Mouse (Mus musculus) CH12.LX (cell line): Measurements from ENCODE around the gene Pdzd8. TPM values are rescaled to one million over a fixed set of nuclear protein-coding genes. Genes with fewer than 3 reads are reported as not detected.

Source experiments
- DNase-seq: peaks from one replicate; pipeline ENCODE4 v3.0.0-alpha.2; 2013; ENCODE audit errors: extremely low read depth
- H3K27ac ChIP-seq: 2 replicates; pipeline ENCODE4 v1.5.1; 2012; ENCODE audit warnings: low read depth, mild to moderate bottlenecking, control low read depth, moderate library complexity; ENCODE audit not compliant: insufficient read depth
- H3K27me3 ChIP-seq: replicated peaks from 2 replicates; pipeline ENCODE3; 2012; ENCODE audit warnings: inconsistent platforms
- H3K36me3 ChIP-seq, 2 experiments: replicated peaks in 1 of 2; 2 replicates each; pipeline versions ENCODE3 to v1.6.1; 2012; ENCODE audit warnings: inconsistent platforms in 1 of 2, low read length in 1 of 2, mild to moderate bottlenecking in 1 of 2, mixed read lengths in 1 of 2, moderate library complexity in 1 of 2; ENCODE audit not compliant: control insufficient read depth in 1 of 2, insufficient read depth in 1 of 2
- H3K4me1 ChIP-seq, 2 experiments: 2 replicates each; pipeline ENCODE4 v1.6.1; 2012; ENCODE audit warnings: inconsistent platforms in 1 of 2, moderate library complexity in 1 of 2; ENCODE audit not compliant: insufficient read depth in 2 of 2, control insufficient read depth in 1 of 2
- H3K4me2 ChIP-seq: 2 replicates; pipeline ENCODE4 v1.6.1; 2012; ENCODE audit warnings: low read depth, mild to moderate bottlenecking, control low read depth; ENCODE audit not compliant: poor library complexity, insufficient read depth, severe bottlenecking
- H3K4me3 ChIP-seq, 3 experiments: fragments of 150-350 bp in 1 of 3; sonication (generic) in 1 of 3; replicated peaks in 1 of 3; 2 replicates each; pipeline versions ENCODE3 to v1.5.1; 2011 to 2012; ENCODE audit warnings: low read depth in 2 of 3, low read length in 2 of 3, mild to moderate bottlenecking in 2 of 3, moderate library complexity in 2 of 3, control low read depth in 1 of 3, improper control_type of control experiment in 1 of 3, inconsistent platforms in 1 of 3, mixed read lengths in 1 of 3; ENCODE audit not compliant: poor library complexity in 1 of 3
- H3K79me2 ChIP-seq: replicated peaks from 2 replicates; pipeline ENCODE4 v1.6.1; 2012; ENCODE audit warnings: mild to moderate bottlenecking, moderate library complexity; ENCODE audit not compliant: control insufficient read depth, poor library complexity, insufficient read depth, severe bottlenecking; ENCODE audit errors: extremely low read depth
- H3K9ac ChIP-seq: 2 replicates; pipeline ENCODE4 v1.6.1; 2012; ENCODE audit warnings: low read depth, mild to moderate bottlenecking, control low read depth, moderate library complexity; ENCODE audit not compliant: insufficient read depth
- H3K9me3 ChIP-seq: replicated peaks from 2 replicates; pipeline ENCODE3; 2012; ENCODE audit warnings: low read length, inconsistent platforms, mixed read lengths
- BHLHE40 ChIP-seq: IDR thresholded peaks from 2 replicates; pipeline ENCODE4 v1.6.1; 2011; ENCODE audit warnings: mild to moderate bottlenecking, low read depth, low read length, improper control_type of control experiment
- CTCF ChIP-seq, 2 experiments: IDR thresholded peaks in 1 of 2; conservative IDR thresholded peaks in 1 of 2; 2 replicates each; pipeline ENCODE4 v1.5.1; 2011 to 2012; ENCODE audit warnings: low read depth in 2 of 2, low read length in 2 of 2, improper control_type of control experiment in 1 of 2, inconsistent platforms in 1 of 2, mild to moderate bottlenecking in 1 of 2, moderate library complexity in 1 of 2
- ELF1 ChIP-seq: IDR thresholded peaks from 2 replicates; pipeline ENCODE4 v1.6.1; 2014; ENCODE audit warnings: low read depth, mild to moderate bottlenecking, inconsistent platforms, low read length, improper control_type of control experiment
- EP300 ChIP-seq: IDR thresholded peaks from 2 replicates; pipeline ENCODE4 v1.6.1; 2011; ENCODE audit warnings: low read length, improper control_type of control experiment
- GABPA ChIP-seq: IDR thresholded peaks from 2 replicates; pipeline ENCODE4 v1.6.1; 2012; ENCODE audit warnings: low read depth, low read length, improper control_type of control experiment, inconsistent platforms; ENCODE audit not compliant: insufficient replicate concordance
- IRF4 ChIP-seq: IDR thresholded peaks from 2 replicates; pipeline ENCODE4 v1.6.1; 2014; ENCODE audit warnings: low read depth, mild to moderate bottlenecking, inconsistent platforms, low read length, improper control_type of control experiment
- JUN ChIP-seq: IDR thresholded peaks from 2 replicates; pipeline ENCODE4 v1.6.1; 2011; ENCODE audit warnings: low read depth, mild to moderate bottlenecking, low read length, improper control_type of control experiment, moderate library complexity; ENCODE audit not compliant: insufficient read depth
- MAFK ChIP-seq: IDR thresholded peaks from 2 replicates; pipeline ENCODE4 v1.6.1; 2011; ENCODE audit warnings: low read length, improper control_type of control experiment; ENCODE audit not compliant: insufficient replicate concordance
- MAX ChIP-seq: IDR thresholded peaks from 2 replicates; pipeline ENCODE4 v1.6.1; 2011; ENCODE audit warnings: low read length, improper control_type of control experiment
- MXI1 ChIP-seq: IDR thresholded peaks from 2 replicates; pipeline ENCODE4 v1.6.1; 2011; ENCODE audit warnings: mild to moderate bottlenecking, low read depth, low read length, improper control_type of control experiment
- NELFE ChIP-seq: IDR thresholded peaks from 2 replicates; pipeline ENCODE4 v1.6.1; 2011; ENCODE audit warnings: low read depth, low read length, improper control_type of control experiment
- RAD21 ChIP-seq: IDR thresholded peaks from 2 replicates; pipeline ENCODE4 v1.6.1; 2011; ENCODE audit warnings: low read depth, mild to moderate bottlenecking, low read length, improper control_type of control experiment, moderate library complexity
- RCOR1 ChIP-seq: conservative IDR thresholded peaks from 2 replicates; pipeline ENCODE4 v1.6.1; 2012; ENCODE audit warnings: low read depth, mild to moderate bottlenecking, inconsistent platforms, low read length, improper control_type of control experiment
- SIN3A ChIP-seq: IDR thresholded peaks from 2 replicates; pipeline ENCODE4 v1.6.1; 2012; ENCODE audit warnings: low read length, improper control_type of control experiment, inconsistent platforms
- SMC3 ChIP-seq: IDR thresholded peaks from 2 replicates; pipeline ENCODE4 v1.6.1; 2011; ENCODE audit warnings: low read depth, low read length, improper control_type of control experiment
- UBTF ChIP-seq: IDR thresholded peaks from 2 replicates; pipeline ENCODE4 v1.6.1; 2012; ENCODE audit warnings: low read depth, mild to moderate bottlenecking, inconsistent platforms, low read length, improper control_type of control experiment, moderate library complexity
- USF1 ChIP-seq: IDR thresholded peaks from 2 replicates; pipeline ENCODE4 v1.6.1; 2014; ENCODE audit warnings: low read depth, mild to moderate bottlenecking, inconsistent platforms, low read length, improper control_type of control experiment
- ZC3H11A ChIP-seq: IDR thresholded peaks from 2 replicates; pipeline ENCODE4 v1.6.1; 2012; ENCODE audit warnings: low read depth, mild to moderate bottlenecking, inconsistent platforms, low read length, improper control_type of control experiment
- ZKSCAN1 ChIP-seq: IDR thresholded peaks from 2 replicates; pipeline ENCODE4 v1.6.1; 2012; ENCODE audit warnings: low read depth, inconsistent platforms, low read length, improper control_type of control experiment, borderline replicate concordance
- ZNF384 ChIP-seq: IDR thresholded peaks from 2 replicates; pipeline ENCODE4 v1.6.1; 2012; ENCODE audit warnings: low read depth, low read length, improper control_type of control experiment, inconsistent platforms
- dilution Hi-C: fragments of 300-500 bp; cut with MboI; formaldehyde crosslinking; loops from 2 replicates; pipeline ENCODE4 v1.14.3; 2020; ENCODE audit warnings: low sequenced_read_pairs; ENCODE audit not compliant: extremely low pct_unique_long_range_greater_than_20kb, extremely low pct_ligation_motif_present
- in situ Hi-C: fragments of 300-500 bp; cut with MboI; formaldehyde crosslinking; loops from 3 replicates; pipeline ENCODE4 v1.14.3; 2019; ENCODE audit warnings: low sequenced_read_pairs, low pct_ligation_motif_present, low pct_unique_long_range_greater_than_20kb, mixed read lengths
- polyA plus RNA-seq: library from polyadenylated mRNA; unstranded; fragments of >175 nt; gene quantifications from 2 replicates; pipeline ENCODE4 v1.2.1, GENCODE M21; 2012; ENCODE audit warnings: low read depth; ENCODE audit not compliant: insufficient read length
- total RNA-seq, 2 experiments: library from RNA; depleted of rRNA; stranded (reverse); fragments of 300-350 nt in 1 of 2; fragments of >200 nt in 1 of 2; gene quantifications; 2 replicates each; pipeline ENCODE4 v1.2.3; 2012 to 2014

Pdzd8 gene
- total and polyA plus RNA-seq, 3 experiments = 14.5 to 22.8 (median 20.2) TPM

- H3K4me2 ChIP-seq = no peak overlapping the region
- H3K79me2 ChIP-seq = no peaks in the 10 kb centered on the region
- dilution Hi-C loops = no loop called here
- no peak overlapping the region for H3K9ac ChIP-seq
- no peak for TF ChIP-seq CTCF (conservative IDR thresholded peaks at IDR 0.05 in 1 of 2, IDR thresholded peaks at IDR 0.05 in 1 of 2; ENCODE audit: low read depth in 2 of 2, low read length in 2 of 2)
- TF ChIP-seq EP300 = no peak
- no peak for TF ChIP-seq USF1
- no peak for TF ChIP-seq GABPA
- TF ChIP-seq RAD21 = no peak
- no peak for TF ChIP-seq ELF1
- TF ChIP-seq ZKSCAN1 = no peak
- TF ChIP-seq UBTF = no peak
- TF ChIP-seq MAFK = no peak
- no peak for TF ChIP-seq BHLHE40
- TF ChIP-seq JUN = no peak
- no peak for TF ChIP-seq MAX
- no peak for TF ChIP-seq SMC3
- no peak for TF ChIP-seq ZNF384
- TF ChIP-seq RCOR1 = no peak
- no peak for TF ChIP-seq ZC3H11A
- TF ChIP-seq IRF4 = no peak
- TF ChIP-seq NELFE = no peak
- no peak for TF ChIP-seq SIN3A
- TF ChIP-seq, all 38 proteins: peak for 0
- Histone ChIP-seq H3K4me3 (no peak overlapping the region), H3K27ac (no peak overlapping the region), H3K9me3 (peaks cover 8% of the 10 kb centered on the region), H3K4me1 (no peaks in the 10 kb centered on the region), H3K36me3 (no peaks in the 10 kb centered on the region), H3K27me3 (no peaks in the 10 kb centered on the region)
- DNase-seq = no peak
- in situ Hi-C loops = no loop called here
Observed at GRCm38 (mm10) chr19:59261604-59262003, 84.0 kb downstream of the Pdzd8 start.

GRCm38 (mm10) chr19:59260718-59261442, 84.7 kb downstream of the Pdzd8 start, which contains the start of gene Slc18a2:
Gene Slc18a2, plus strand, starts transcription at chr19:59260896.
- no peaks in the 10 kb centered on the region for H3K36me3 ChIP-seq
- H3K4me2 ChIP-seq = no peak within 1 kb of the TSS
- H3K79me2 ChIP-seq = no peaks in the 10 kb centered on the region
- dilution Hi-C loops = no loop called here
- no peak for DNase-seq
- no peaks in the 10 kb centered on the region for H3K4me1 ChIP-seq
- TF ChIP-seq MXI1 = no peak
- TF ChIP-seq, all 38 proteins: peak for 0
- no peak within 1 kb of the TSS for H3K9ac ChIP-seq
- no peak within 1 kb of the TSS for H3K4me3 ChIP-seq
- H3K9me3 ChIP-seq = peaks cover 12% of the 10 kb centered on the region
- in situ Hi-C loops = no loop called here
- H3K27me3 ChIP-seq = no peaks in the 10 kb centered on the region
- H3K27ac ChIP-seq = no peak within 1 kb of the TSS
